Mouse (Mus musculus): ENCODE data around the gene Tead4.

GRCm38 (mm10) chr6:128291284-128291683, 9.3 kb downstream of the Tead4 start:
- no peak for TF ChIP-seq GATA1 (IDR thresholded peaks at IDR 0.05; ENCODE audit: low read length)
- no peak for TF ChIP-seq TAL1 (IDR thresholded peaks at IDR 0.05; ENCODE audit: low read length)
